Mouse (Mus musculus) forebrain, embryonic 13.5 days (tissue): ENCODE measurements at regions not wholly inside any gene's neighbourhood (a gene's known extent, or its start where the extent isn't known, plus 50 kb on each side); places are given as distances from the start of the nearest gene placed in this dataset.

Source experiments
- ATAC-seq: fragments of 200-750 bp; cut with Nextera tagmentation; 2 replicates; pipeline ENCODE4 v1.8.0; 2017
- H3K27ac ChIP-seq: fragments of 300-500 bp; sonication (generic); 2 replicates; pipeline ENCODE4 v1.5.1; 2015; ENCODE audit warnings: inconsistent platforms, mild to moderate bottlenecking, moderate library complexity
- H3K27me3 ChIP-seq: fragments of 300-500 bp; sonication (generic); 2 replicates; pipeline ENCODE4 v1.6.1; 2015; ENCODE audit warnings: mild to moderate bottlenecking, inconsistent platforms
- H3K36me3 ChIP-seq: fragments of 300-500 bp; sonication (generic); 2 replicates; pipeline ENCODE4 v1.6.1; 2015; ENCODE audit warnings: mild to moderate bottlenecking, inconsistent platforms; ENCODE audit not compliant: poor library complexity, severe bottlenecking
- H3K4me1 ChIP-seq: fragments of 300-500 bp; sonication (generic); 2 replicates; pipeline ENCODE4 v1.6.1; 2015; ENCODE audit warnings: inconsistent platforms
- H3K4me2 ChIP-seq: fragments of 300-500 bp; sonication (generic); 2 replicates; pipeline ENCODE4 v1.6.1; 2015; ENCODE audit warnings: inconsistent platforms, mild to moderate bottlenecking, moderate library complexity
- H3K4me3 ChIP-seq: fragments of 300-500 bp; sonication (generic); 2 replicates; pipeline ENCODE4 v1.5.1; 2015; ENCODE audit warnings: mild to moderate bottlenecking, inconsistent platforms
- H3K9ac ChIP-seq: fragments of 300-500 bp; sonication (generic); 2 replicates; pipeline ENCODE4 v1.6.1; 2015; ENCODE audit warnings: mild to moderate bottlenecking, inconsistent platforms
- H3K9me3 ChIP-seq: fragments of 300-500 bp; sonication (generic); replicated peaks from 2 replicates; pipeline ENCODE4 v1.6.1; 2016; ENCODE audit warnings: inconsistent platforms
- WGBS: fragments of 180-500 bp; shearing (Covaris S2); methylation state at CpG from one replicate; pipeline ENCODE4 v1.1.7; 2015; 5-methylcytosine and 5-hydroxymethylcytosine counted together

DNA sequence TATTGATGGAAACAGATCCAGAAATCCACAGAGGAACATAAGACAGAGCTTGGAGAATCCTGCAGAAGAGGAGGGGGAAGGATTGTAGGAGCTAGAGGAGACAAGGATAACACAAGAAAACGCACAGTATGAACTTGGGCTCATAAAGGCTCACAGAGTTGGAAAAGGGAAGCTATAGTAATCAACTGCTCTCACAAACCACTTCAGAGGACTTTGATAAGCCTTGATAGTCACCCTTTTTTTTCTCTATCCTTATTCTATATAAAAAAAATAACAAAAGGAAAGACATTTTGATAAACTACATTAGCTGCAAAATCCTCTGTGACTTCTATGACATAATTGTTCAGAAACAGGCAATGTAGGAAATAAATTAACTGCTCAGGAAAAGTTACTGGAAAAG, 355.4 kb upstream of the Ndst4 start:
- Histone ChIP-seq H3K9me3 (no peaks in the 10 kb centered on the region), H3K4me2 (no peak overlapping the region), H3K36me3 (no peaks in the 10 kb centered on the region), H3K9ac (no peak overlapping the region), H3K27me3 (no peaks in the 10 kb centered on the region), H3K4me3 (no peak overlapping the region), H3K4me1 (no peaks in the 10 kb centered on the region), H3K27ac (no peak overlapping the region)
- no peak for ATAC-seq
- WGBS: 79% methylated on average over 1 of the region's 1 CpGs

DNA sequence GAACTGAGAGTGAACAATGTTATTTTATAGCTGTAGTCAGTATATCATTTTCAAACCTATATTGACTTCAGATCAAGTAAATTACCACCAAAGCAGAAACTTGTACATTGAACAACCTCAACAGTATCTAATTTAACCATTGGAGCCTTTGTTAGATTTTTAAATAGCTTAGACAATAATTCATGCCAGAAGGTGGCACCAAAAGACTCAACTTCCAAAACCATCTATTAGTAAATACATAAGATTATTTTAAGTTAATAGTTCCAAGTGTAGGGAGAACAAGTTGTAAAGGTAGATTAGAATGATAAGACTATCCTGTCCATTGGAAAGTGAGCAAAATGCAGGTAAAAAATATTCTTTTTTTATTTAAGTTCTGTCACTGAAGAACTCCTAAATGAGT, 354.2 kb upstream of the Ndst4 start:
- Histone ChIP-seq H3K4me1 (no peaks in the 10 kb centered on the region), H3K36me3 (no peaks in the 10 kb centered on the region), H3K27ac (no peak overlapping the region), H3K27me3 (no peaks in the 10 kb centered on the region), H3K4me3 (no peak overlapping the region), H3K9me3 (no peaks in the 10 kb centered on the region), H3K4me2 (no peak overlapping the region), H3K9ac (no peak overlapping the region)
- ATAC-seq: no peak

DNA sequence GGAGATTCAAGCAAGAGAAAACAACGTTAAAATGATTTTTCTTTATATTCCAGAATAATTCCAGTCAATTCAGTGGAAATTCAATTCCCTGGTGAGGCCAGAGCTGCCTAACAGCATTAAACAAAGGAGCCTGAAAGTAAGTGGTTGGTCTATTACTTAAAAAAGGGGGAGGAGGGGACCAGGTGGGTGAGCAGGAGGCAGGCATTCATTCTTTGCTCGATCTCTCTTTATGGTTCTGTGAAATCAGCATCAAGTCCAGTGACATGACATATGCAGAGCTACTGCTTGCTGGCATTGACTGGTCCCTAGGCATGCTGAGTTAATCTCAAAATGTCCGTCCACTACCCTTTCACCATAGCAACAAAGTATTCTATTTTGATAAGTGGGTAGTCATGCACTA, 351.0 kb upstream of the Ndst4 start:
- peak; percentile 55; the same call in 1 of the 2 replicates for ATAC-seq
- 30% methylated on average over 3 of the region's 3 CpGs for WGBS
- no peak overlapping the region for H3K27ac ChIP-seq

GRCm38 (mm10) chr3:125072683-125073082, 331.2 kb upstream of the Ndst4 start:
- no peak overlapping the region for H3K27ac ChIP-seq
- H3K4me3 ChIP-seq: no peak overlapping the region
- no peaks in the 10 kb centered on the region for H3K4me1 ChIP-seq
- 72% methylated on average over 3 of the region's 3 CpGs for WGBS
- no peak for ATAC-seq
- no peaks in the 10 kb centered on the region for H3K36me3 ChIP-seq
- no peak overlapping the region for H3K4me2 ChIP-seq
- no peak overlapping the region for H3K9ac ChIP-seq
- no peaks in the 10 kb centered on the region for H3K9me3 ChIP-seq
- no peaks in the 10 kb centered on the region for H3K27me3 ChIP-seq

More for the DNA sequence above, 351.0 kb upstream of the Ndst4 start:
- Histone ChIP-seq H3K9me3 (no peaks in the 10 kb centered on the region), H3K4me1 (no peaks in the 10 kb centered on the region), H3K4me3 (no peak overlapping the region), H3K36me3 (no peaks in the 10 kb centered on the region), H3K4me2 (no peak overlapping the region), H3K9ac (no peak overlapping the region), H3K27me3 (no peaks in the 10 kb centered on the region)

- Histone ChIP-seq H3K27ac (no peak overlapping the region), H3K36me3 (no peaks in the 10 kb centered on the region), H3K9me3 (no peaks in the 10 kb centered on the region), H3K4me3 (no peak overlapping the region), H3K9ac (no peak overlapping the region), H3K4me1 (no peaks in the 10 kb centered on the region), H3K27me3 (no peaks in the 10 kb centered on the region), H3K4me2 (no peak overlapping the region)
- no peak for ATAC-seq
- whole genome bisulfite sequencing: 86% methylated on average over 5 of the region's 5 CpGs
Observed at GRCm38 (mm10) chr3:125093010-125093630, 310.8 kb upstream of the Ndst4 start.
